Mouse (Mus musculus): ENCODE measurements at regions not wholly inside any gene's neighbourhood (a gene's known extent, or its start where the extent isn't known, plus 50 kb on each side); places are given as distances from the start of the nearest gene placed in this dataset.

- no peak overlapping the region for H3K4me2 ChIP-seq (replicated peaks)
- H3K27ac ChIP-seq, result no peak overlapping the region
- no peak for ATAC-seq (ENCODE audit: insufficient number of reproducible peaks, insufficient read depth, low FRiP score, low TSS enrichment)
- H3K4me1 ChIP-seq, result no peaks in the 10 kb centered on the region
- no peak overlapping the region for H3K9ac ChIP-seq
- 96% methylated on average over 10 of the region's 10 CpGs for WGBS
- 0 out of 2 replicates have a peak, but pooled peaks cover 3% of the 10 kb centered on the region for H3K9me3 ChIP-seq
- H3K27me3 ChIP-seq, result no peaks in the 10 kb centered on the region
- H3K36me3 ChIP-seq, result no peaks in the 10 kb centered on the region
- H3K4me3 ChIP-seq, result no peak overlapping the region
Measured at GRCm38 (mm10) chr11:79749141-79749540, 158.1 kb downstream of the Rab11fip4 start.

- H3K9me3 ChIP-seq, result 0 out of 2 replicates have a peak, but pooled peaks cover 3% of the 10 kb centered on the region
- no peaks in the 10 kb centered on the region for H3K36me3 ChIP-seq
- no peak overlapping the region for H3K9ac ChIP-seq
- ATAC-seq (ENCODE audit: insufficient number of reproducible peaks, insufficient read depth, low FRiP score, low TSS enrichment), result no peak
- 94% methylated on average over 7 of the region's 7 CpGs for WGBS
- no peaks in the 10 kb centered on the region for H3K27me3 ChIP-seq
- no peak overlapping the region for H3K4me2 ChIP-seq (replicated peaks)
- no peak overlapping the region for H3K4me3 ChIP-seq
- H3K27ac ChIP-seq, result no peak overlapping the region
- H3K4me1 ChIP-seq, result no peaks in the 10 kb centered on the region
Measured at GRCm38 (mm10) chr11:79748606-79749125, 157.7 kb downstream of the Rab11fip4 start.

GRCm38 (mm10) chr11:79747801-79748200 is 156.8 kb downstream of the Rab11fip4 start:
- Histone ChIP-seq H3K27me3 (no peaks in the 10 kb centered on the region), H3K36me3 (no peaks in the 10 kb centered on the region), H3K4me1 (no peaks in the 10 kb centered on the region), H3K27ac (no peak overlapping the region), H3K9ac (no peak overlapping the region), H3K4me3 (no peak overlapping the region), H3K9me3 (0 out of 2 replicates have a peak, but pooled peaks cover 3% of the 10 kb centered on the region), H3K4me2 (replicated peaks) (no peak overlapping the region)
- ATAC-seq (ENCODE audit: insufficient number of reproducible peaks, insufficient read depth, low FRiP score, low TSS enrichment), result no peak
- WGBS, result 71% methylated on average over 6 of the region's 6 CpGs

All from embryonic facial prominence, embryonic 12.5 days (tissue).